Mouse (Mus musculus): ENCODE data around the gene Avpr1b. TPM values are rescaled to one million over a fixed set of nuclear protein-coding genes. Genes with fewer than 3 reads are reported as not detected.
A peak's percentile ranks its signal among the peaks of the same experiment; 100 is the strongest.
"Not testable (repeated sequence)": the region's sequence is repeated elsewhere in the genome, so short reads cannot be mapped to it uniquely, and the experiment has no call there.

Gene Avpr1b
- polyA plus RNA-seq, 1 experiment from 2014 or later = not detected

GRCm38 (mm10) chr1:131626200-131626599 is 27.2 kb downstream of the Avpr1b start:
- Histone ChIP-seq H3K27me3 (ENCODE audit: control insufficient read depth, insufficient read depth, low read length) (no peaks in the 10 kb centered on the region), H3K27ac (ENCODE audit: low read length) (no peak overlapping the region), H3K4me3 (ENCODE audit: low read depth, low read length) (no peak overlapping the region), H3K9me3 (ENCODE audit: control insufficient read depth, low read depth, low read length) (no peaks in the 10 kb centered on the region), H3K4me2 (replicated peaks; ENCODE audit: low read depth, low read length) (no peak overlapping the region), H3K36me3 (ENCODE audit: control insufficient read depth, insufficient read depth, low read length) (no peaks in the 10 kb centered on the region), H3K4me1 (ENCODE audit: control insufficient read depth, insufficient read depth, low read length) (no peaks in the 10 kb centered on the region), H3K9ac (replicated peaks; ENCODE audit: low read depth, low read length) (no peak overlapping the region)
- ATAC-seq (ENCODE audit: insufficient number of reproducible peaks, insufficient read depth, low FRiP score, low read depth) = no peak
- 91% methylated on average over 6 of the region's 6 CpGs for WGBS

DNA sequence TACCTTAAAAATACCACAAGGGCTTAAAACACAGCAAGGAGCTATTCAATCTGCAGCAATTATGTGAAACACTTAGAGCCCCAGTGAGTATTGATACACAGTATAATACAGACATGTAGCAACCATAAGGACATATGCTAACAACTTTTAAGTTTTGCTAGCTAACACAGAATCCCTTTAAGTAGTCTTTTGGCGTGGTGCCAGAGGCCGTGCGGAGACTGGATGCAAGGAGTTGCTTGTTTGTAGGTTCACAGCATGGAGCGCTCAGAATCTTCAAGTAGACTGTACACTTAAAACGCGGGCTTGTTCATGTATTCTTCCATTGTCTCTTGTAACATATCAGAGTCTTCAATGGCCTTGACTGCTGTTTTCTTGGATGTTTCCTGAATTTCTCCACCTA is 33.2 kb downstream of the Avpr1b start:
- not testable (repeated sequence) for H3K9me3 ChIP-seq (ENCODE audit: control insufficient read depth, low read depth, low read length); H3K9ac ChIP-seq (replicated peaks; ENCODE audit: low read depth, low read length); H3K36me3 ChIP-seq (ENCODE audit: control insufficient read depth, insufficient read depth, low read length); ATAC-seq (ENCODE audit: insufficient number of reproducible peaks, insufficient read depth, low FRiP score, low read depth); H3K27ac ChIP-seq (ENCODE audit: low read length); H3K27me3 ChIP-seq (ENCODE audit: control insufficient read depth, insufficient read depth, low read length); H3K4me3 ChIP-seq (ENCODE audit: low read depth, low read length); H3K4me1 ChIP-seq (ENCODE audit: control insufficient read depth, insufficient read depth, low read length); H3K4me2 ChIP-seq (replicated peaks; ENCODE audit: low read depth, low read length)
- WGBS = 52% methylated on average over 6 of the region's 6 CpGs

DNA sequence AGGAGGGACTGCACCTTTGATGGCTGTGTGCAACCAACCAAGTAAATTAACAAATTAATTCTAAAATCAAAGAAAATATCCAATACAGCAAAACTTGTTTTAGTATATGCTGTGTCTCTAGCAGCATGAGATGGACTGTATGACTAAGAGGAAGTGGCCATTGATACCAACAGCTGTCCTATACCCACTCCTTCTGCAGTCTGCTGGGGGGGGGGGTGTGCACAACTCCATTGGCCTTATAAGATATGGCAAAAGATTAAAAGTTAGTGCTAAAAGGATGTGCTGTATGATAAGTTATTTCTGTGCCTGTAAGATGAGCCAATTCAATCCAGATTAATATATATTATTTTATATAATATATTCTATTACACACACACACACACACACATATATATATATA is 35.5 kb downstream of the Avpr1b start:
- no peak for ATAC-seq (ENCODE audit: insufficient number of reproducible peaks, insufficient read depth, low FRiP score, low read depth)
- no peak overlapping the region for H3K4me2 ChIP-seq (replicated peaks; ENCODE audit: low read depth, low read length)
- no peaks in the 10 kb centered on the region for H3K27me3 ChIP-seq (ENCODE audit: control insufficient read depth, insufficient read depth, low read length)
- no peak overlapping the region for H3K9ac ChIP-seq (replicated peaks; ENCODE audit: low read depth, low read length)
- no peaks in the 10 kb centered on the region for H3K9me3 ChIP-seq (ENCODE audit: control insufficient read depth, low read depth, low read length)
- H3K27ac ChIP-seq (ENCODE audit: low read length) = no peak overlapping the region
- H3K36me3 ChIP-seq (ENCODE audit: control insufficient read depth, insufficient read depth, low read length) = no peaks in the 10 kb centered on the region
- no peaks in the 10 kb centered on the region for H3K4me1 ChIP-seq (ENCODE audit: control insufficient read depth, insufficient read depth, low read length)
- H3K4me3 ChIP-seq (ENCODE audit: low read depth, low read length) = no peak overlapping the region

DNA sequence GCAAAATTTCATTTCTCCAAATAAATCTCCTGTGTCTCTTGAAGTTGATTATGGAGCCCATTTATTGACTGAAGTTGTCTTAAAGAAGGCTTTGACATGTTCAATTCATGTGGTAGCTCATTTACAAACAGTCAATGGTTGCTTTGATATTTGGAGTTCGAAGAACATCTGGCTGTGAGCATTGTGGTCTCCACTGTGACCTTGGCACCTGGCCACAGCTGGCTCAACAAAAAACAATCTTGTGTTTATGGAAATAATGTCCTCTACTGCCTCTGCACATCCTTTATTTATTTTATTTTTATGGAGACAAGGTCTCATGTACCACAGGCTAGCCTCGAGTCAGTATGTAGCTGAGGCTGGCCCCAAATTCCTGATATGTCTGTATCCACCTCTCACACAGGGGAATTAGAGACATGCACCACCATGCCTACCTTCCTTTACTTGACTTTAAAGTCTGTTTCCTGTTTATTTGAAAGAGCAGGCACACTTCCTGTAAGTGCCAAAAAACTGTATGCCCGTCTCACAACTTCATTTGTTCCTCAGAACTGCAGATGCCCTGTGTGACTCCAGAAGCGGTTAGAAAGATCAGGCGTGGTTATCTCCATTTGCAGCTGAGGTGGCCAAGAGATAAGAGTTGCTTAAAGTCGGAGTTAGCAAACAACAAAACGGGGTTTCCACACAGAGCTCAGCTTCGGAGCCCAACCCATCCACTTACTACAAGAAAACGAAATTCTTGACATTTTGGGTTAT is 38.9 kb downstream of the Avpr1b start, which contains the start of gene Ctse:
Ctse (plus strand) TSS at position 516 of the 750 bp plus-strand sequence.
- Histone ChIP-seq H3K36me3 (ENCODE audit: control insufficient read depth, insufficient read depth, low read length) (no peaks in the 10 kb centered on the region), H3K9ac (replicated peaks; ENCODE audit: low read depth, low read length) (no peak within 1 kb of the TSS), H3K27me3 (ENCODE audit: control insufficient read depth, insufficient read depth, low read length) (no peaks in the 10 kb centered on the region), H3K9me3 (ENCODE audit: control insufficient read depth, low read depth, low read length) (no peaks in the 10 kb centered on the region), H3K4me3 (ENCODE audit: low read depth, low read length) (no peak within 1 kb of the TSS), H3K4me2 (replicated peaks; ENCODE audit: low read depth, low read length) (no peak within 1 kb of the TSS), H3K27ac (ENCODE audit: low read length) (no peak within 1 kb of the TSS), H3K4me1 (ENCODE audit: control insufficient read depth, insufficient read depth, low read length) (no peaks in the 10 kb centered on the region)
- 58% methylated on average over 9 of the region's 9 CpGs for WGBS
- ATAC-seq (ENCODE audit: insufficient number of reproducible peaks, insufficient read depth, low FRiP score, low read depth) = peak; percentile 37; the same call in 1 of the 2 replicates

DNA sequence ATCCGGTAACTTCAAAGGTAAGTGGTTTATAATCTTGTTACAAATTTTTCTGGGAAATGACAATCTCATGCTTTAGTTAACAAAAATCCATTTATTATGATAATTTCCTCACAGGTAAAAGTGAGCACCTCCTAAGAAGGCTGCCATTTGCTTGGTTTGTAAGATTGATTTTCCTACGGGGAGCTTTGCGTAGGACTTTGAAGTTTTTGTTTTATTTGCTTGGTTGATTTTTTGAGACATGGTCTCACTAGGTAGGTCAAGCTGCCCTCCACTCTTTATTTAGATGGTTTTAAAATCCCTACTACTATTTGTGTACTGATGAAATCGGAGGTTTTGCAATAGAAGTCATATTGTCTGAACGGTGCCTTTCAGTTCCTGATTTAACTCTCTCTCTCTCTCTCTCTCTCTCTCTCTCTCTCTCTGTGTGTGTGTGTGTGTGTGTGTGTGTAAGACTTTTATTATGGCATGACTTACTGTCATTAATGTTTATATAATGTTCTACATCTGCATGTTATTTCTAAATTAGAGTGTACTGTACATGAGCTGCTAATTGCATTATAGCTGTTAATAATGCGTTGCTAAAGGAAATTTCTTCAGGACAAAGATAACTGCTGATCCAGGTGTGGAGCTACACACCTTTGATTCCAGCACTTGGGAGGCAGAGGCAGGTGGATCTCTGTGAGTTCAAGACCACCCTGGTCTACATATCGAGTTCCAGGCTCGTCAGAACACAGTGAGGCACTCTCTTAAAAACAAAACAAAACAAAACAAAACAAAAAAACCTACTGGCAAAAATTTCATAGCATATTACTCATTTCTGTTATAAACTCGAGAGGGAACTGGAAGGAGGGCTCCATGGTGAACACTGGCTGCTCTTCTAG is 39.7 kb downstream of the Avpr1b start:
- ATAC-seq (ENCODE audit: insufficient number of reproducible peaks, insufficient read depth, low FRiP score, low read depth) = no peak
- 75% methylated on average over 9 of the region's 9 CpGs for WGBS
- H3K27ac ChIP-seq (ENCODE audit: low read length) = no peak overlapping the region
- H3K4me2 ChIP-seq (replicated peaks; ENCODE audit: low read depth, low read length) = no peak overlapping the region
- H3K9ac ChIP-seq (replicated peaks; ENCODE audit: low read depth, low read length) = no peak overlapping the region
- H3K4me3 ChIP-seq (ENCODE audit: low read depth, low read length) = no peak overlapping the region
- H3K4me1 ChIP-seq (ENCODE audit: control insufficient read depth, insufficient read depth, low read length) = no peaks in the 10 kb centered on the region
- no peaks in the 10 kb centered on the region for H3K27me3 ChIP-seq (ENCODE audit: control insufficient read depth, insufficient read depth, low read length)
- no peaks in the 10 kb centered on the region for H3K36me3 ChIP-seq (ENCODE audit: control insufficient read depth, insufficient read depth, low read length)
- H3K9me3 ChIP-seq (ENCODE audit: control insufficient read depth, low read depth, low read length) = no peaks in the 10 kb centered on the region

DNA sequence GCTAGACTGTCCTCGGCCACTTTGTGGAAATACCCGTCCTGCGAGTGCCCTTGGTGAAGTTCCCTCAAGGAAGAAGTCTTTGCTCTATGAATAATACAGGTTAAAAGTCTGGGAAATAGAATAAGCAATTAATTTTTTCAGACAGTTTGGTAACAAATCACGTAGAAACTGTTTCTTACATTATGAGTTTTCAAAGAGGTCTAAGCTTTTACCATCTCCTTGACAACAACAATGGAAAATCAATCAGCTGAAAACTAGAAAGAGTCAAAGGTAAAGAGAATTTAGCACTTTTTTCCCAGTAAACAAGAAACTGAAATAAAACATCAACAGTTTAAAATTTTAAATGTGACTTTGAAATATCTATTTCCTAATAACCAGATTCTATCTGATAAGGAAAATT is 41.0 kb downstream of the Avpr1b start:
- no peak for ATAC-seq (ENCODE audit: insufficient number of reproducible peaks, insufficient read depth, low FRiP score, low read depth)
- Histone ChIP-seq H3K27me3 (ENCODE audit: control insufficient read depth, insufficient read depth, low read length) (no peaks in the 10 kb centered on the region), H3K36me3 (ENCODE audit: control insufficient read depth, insufficient read depth, low read length) (no peaks in the 10 kb centered on the region), H3K9me3 (ENCODE audit: control insufficient read depth, low read depth, low read length) (no peaks in the 10 kb centered on the region), H3K27ac (ENCODE audit: low read length) (no peak overlapping the region), H3K9ac (replicated peaks; ENCODE audit: low read depth, low read length) (no peak overlapping the region), H3K4me3 (ENCODE audit: low read depth, low read length) (no peak overlapping the region), H3K4me1 (ENCODE audit: control insufficient read depth, insufficient read depth, low read length) (no peaks in the 10 kb centered on the region), H3K4me2 (replicated peaks; ENCODE audit: low read depth, low read length) (no peak overlapping the region)
- 73% methylated on average over 4 of the region's 4 CpGs for WGBS

GRCm38 (mm10) chr1:131641565-131641964 is 42.5 kb downstream of the Avpr1b start:
- H3K27ac ChIP-seq (ENCODE audit: low read length) = no peak overlapping the region
- H3K9ac ChIP-seq (replicated peaks; ENCODE audit: low read depth, low read length) = no peak overlapping the region
- WGBS = 92% methylated on average over 13 of the region's 13 CpGs
- no peaks in the 10 kb centered on the region for H3K4me1 ChIP-seq (ENCODE audit: control insufficient read depth, insufficient read depth, low read length)
- no peaks in the 10 kb centered on the region for H3K36me3 ChIP-seq (ENCODE audit: control insufficient read depth, insufficient read depth, low read length)
- no peaks in the 10 kb centered on the region for H3K27me3 ChIP-seq (ENCODE audit: control insufficient read depth, insufficient read depth, low read length)
- H3K9me3 ChIP-seq (ENCODE audit: control insufficient read depth, low read depth, low read length) = no peaks in the 10 kb centered on the region
- no peak overlapping the region for H3K4me3 ChIP-seq (ENCODE audit: low read depth, low read length)
- ATAC-seq (ENCODE audit: insufficient number of reproducible peaks, insufficient read depth, low FRiP score, low read depth) = no peak
- no peak overlapping the region for H3K4me2 ChIP-seq (replicated peaks; ENCODE audit: low read depth, low read length)

GRCm38 (mm10) chr1:131642251-131642650 is 43.2 kb downstream of the Avpr1b start:
- no peak for ATAC-seq (ENCODE audit: insufficient number of reproducible peaks, insufficient read depth, low FRiP score, low read depth)
- Histone ChIP-seq H3K36me3 (ENCODE audit: control insufficient read depth, insufficient read depth, low read length) (no peaks in the 10 kb centered on the region), H3K4me3 (ENCODE audit: low read depth, low read length) (no peak overlapping the region), H3K9ac (replicated peaks; ENCODE audit: low read depth, low read length) (no peak overlapping the region), H3K4me2 (replicated peaks; ENCODE audit: low read depth, low read length) (no peak overlapping the region), H3K4me1 (ENCODE audit: control insufficient read depth, insufficient read depth, low read length) (no peaks in the 10 kb centered on the region), H3K9me3 (ENCODE audit: control insufficient read depth, low read depth, low read length) (no peaks in the 10 kb centered on the region), H3K27ac (ENCODE audit: low read length) (no peak overlapping the region), H3K27me3 (ENCODE audit: control insufficient read depth, insufficient read depth, low read length) (no peaks in the 10 kb centered on the region)
- WGBS = 85% methylated on average over 2 of the region's 2 CpGs

Measured in stomach, embryonic 14.5 days (tissue).